Mouse (Mus musculus): ENCODE results near the gene Smok3a. TPM values are rescaled to one million over a fixed set of nuclear protein-coding genes. Genes with fewer than 3 reads are reported as not detected.
"Not testable (repeated sequence)": the region's sequence is repeated elsewhere in the genome, so short reads cannot be mapped to it uniquely, and the experiment has no call there.

Smok3a gene
- not detected in 2 replicates for polyA plus RNA-seq (2014; fragmentation: Nextera tagmentation; extraction: Ambion mirVana)

- H3K4me3 ChIP-seq (ENCODE audit: low read depth, low read length); H3K27ac ChIP-seq (replicated peaks; ENCODE audit: low read depth, low read length); H3K27me3 ChIP-seq (ENCODE audit: control insufficient read depth, insufficient read depth, low read length); H3K36me3 ChIP-seq (ENCODE audit: control insufficient read depth, insufficient read depth, low read length); H3K9ac ChIP-seq (ENCODE audit: low read length); H3K9me3 ChIP-seq (ENCODE audit: control insufficient read depth, low read length); H3K4me2 ChIP-seq (ENCODE audit: low read depth, severe bottlenecking); H3K4me1 ChIP-seq (ENCODE audit: control insufficient read depth, insufficient read depth, low read length); DNase-seq (ENCODE audit: low spot score); ATAC-seq (ENCODE audit: insufficient number of reproducible peaks, low FRiP score, low TSS enrichment, low read depth): not testable (repeated sequence)
- WGBS: 95% methylated on average over 3 of the region's 7 CpGs
These were observed at the start of gene Smok3a, which contains the start of gene Smok3b for GRCm38 (mm10) chr5:138020961-138021479. Gene Smok3a, plus strand, starts transcription at chr5:138021261. Gene Smok3b, plus strand, starts transcription at chr5:138021429.

- H3K4me1 ChIP-seq (ENCODE audit: control insufficient read depth, insufficient read depth, low read length): no peaks in the 10 kb centered on the region
- no peak for ATAC-seq (ENCODE audit: insufficient number of reproducible peaks, low FRiP score, low TSS enrichment, low read depth)
- H3K9ac ChIP-seq (ENCODE audit: low read length): no peak overlapping the region
- H3K4me2 ChIP-seq (ENCODE audit: low read depth, severe bottlenecking): no peak overlapping the region
- no peaks in the 10 kb centered on the region for H3K9me3 ChIP-seq (ENCODE audit: control insufficient read depth, low read length)
- H3K27me3 ChIP-seq (ENCODE audit: control insufficient read depth, insufficient read depth, low read length): no peaks in the 10 kb centered on the region
- no peak for DNase-seq (ENCODE audit: low spot score)
- H3K27ac ChIP-seq (replicated peaks; ENCODE audit: low read depth, low read length): no peak overlapping the region
- 70% methylated on average over 2 of the region's 2 CpGs for WGBS
- no peaks in the 10 kb centered on the region for H3K36me3 ChIP-seq (ENCODE audit: control insufficient read depth, insufficient read depth, low read length)
- H3K4me3 ChIP-seq (ENCODE audit: low read depth, low read length): no peak overlapping the region
These were observed 47.9 kb upstream of the Smok3a start for GRCm38 (mm10) chr5:137973161-137973560.

GRCm38 (mm10) chr5:137973738-137974137, 47.3 kb upstream of the Smok3a start:
- Histone ChIP-seq H3K4me3 (ENCODE audit: low read depth, low read length) (no peak overlapping the region), H3K4me1 (ENCODE audit: control insufficient read depth, insufficient read depth, low read length) (no peaks in the 10 kb centered on the region), H3K36me3 (ENCODE audit: control insufficient read depth, insufficient read depth, low read length) (no peaks in the 10 kb centered on the region), H3K9ac (ENCODE audit: low read length) (no peak overlapping the region), H3K27ac (replicated peaks; ENCODE audit: low read depth, low read length) (no peak overlapping the region), H3K4me2 (ENCODE audit: low read depth, severe bottlenecking) (no peak overlapping the region), H3K27me3 (ENCODE audit: control insufficient read depth, insufficient read depth, low read length) (no peaks in the 10 kb centered on the region), H3K9me3 (ENCODE audit: control insufficient read depth, low read length) (no peaks in the 10 kb centered on the region)
- whole genome bisulfite sequencing: 68% methylated on average over 3 of the region's 3 CpGs
- no peak for ATAC-seq (ENCODE audit: insufficient number of reproducible peaks, low FRiP score, low TSS enrichment, low read depth)
- no peak for DNase-seq (ENCODE audit: low spot score)

- DNase-seq (ENCODE audit: low spot score): no peak
- no peaks in the 10 kb centered on the region for H3K27me3 ChIP-seq (ENCODE audit: control insufficient read depth, insufficient read depth, low read length)
- no peak overlapping the region for H3K27ac ChIP-seq (replicated peaks; ENCODE audit: low read depth, low read length)
- H3K4me2 ChIP-seq (ENCODE audit: low read depth, severe bottlenecking): no peak overlapping the region
- H3K9me3 ChIP-seq (ENCODE audit: control insufficient read depth, low read length): no peaks in the 10 kb centered on the region
- H3K36me3 ChIP-seq (ENCODE audit: control insufficient read depth, insufficient read depth, low read length): no peaks in the 10 kb centered on the region
- no peaks in the 10 kb centered on the region for H3K4me1 ChIP-seq (ENCODE audit: control insufficient read depth, insufficient read depth, low read length)
- no peak for ATAC-seq (ENCODE audit: insufficient number of reproducible peaks, low FRiP score, low TSS enrichment, low read depth)
- 65% methylated on average over 3 of the region's 3 CpGs for WGBS
- no peak overlapping the region for H3K4me3 ChIP-seq (ENCODE audit: low read depth, low read length)
- H3K9ac ChIP-seq (ENCODE audit: low read length): no peak overlapping the region
These were observed 46.3 kb upstream of the Smok3a start for GRCm38 (mm10) chr5:137974724-137975123.

GRCm38 (mm10) chr5:137975434-137975833, 45.6 kb upstream of the Smok3a start:
- no peak overlapping the region for H3K4me3 ChIP-seq (ENCODE audit: low read depth, low read length)
- 62% methylated on average over 1 of the region's 1 CpGs for WGBS
- DNase-seq (ENCODE audit: low spot score): no peak
- no peak for ATAC-seq (ENCODE audit: insufficient number of reproducible peaks, low FRiP score, low TSS enrichment, low read depth)
- no peaks in the 10 kb centered on the region for H3K4me1 ChIP-seq (ENCODE audit: control insufficient read depth, insufficient read depth, low read length)
- H3K27ac ChIP-seq (replicated peaks; ENCODE audit: low read depth, low read length): no peak overlapping the region
- no peak overlapping the region for H3K9ac ChIP-seq (ENCODE audit: low read length)
- H3K9me3 ChIP-seq (ENCODE audit: control insufficient read depth, low read length): no peaks in the 10 kb centered on the region
- no peaks in the 10 kb centered on the region for H3K36me3 ChIP-seq (ENCODE audit: control insufficient read depth, insufficient read depth, low read length)
- H3K27me3 ChIP-seq (ENCODE audit: control insufficient read depth, insufficient read depth, low read length): no peaks in the 10 kb centered on the region
- H3K4me2 ChIP-seq (ENCODE audit: low read depth, severe bottlenecking): no peak overlapping the region

GRCm38 (mm10) chr5:137977291-137977690, 43.8 kb upstream of the Smok3a start:
- no peaks in the 10 kb centered on the region for H3K36me3 ChIP-seq (ENCODE audit: control insufficient read depth, insufficient read depth, low read length)
- ATAC-seq (ENCODE audit: insufficient number of reproducible peaks, low FRiP score, low TSS enrichment, low read depth): no peak
- no peaks in the 10 kb centered on the region for H3K27me3 ChIP-seq (ENCODE audit: control insufficient read depth, insufficient read depth, low read length)
- H3K9me3 ChIP-seq (ENCODE audit: control insufficient read depth, low read length): no peaks in the 10 kb centered on the region
- no peak overlapping the region for H3K9ac ChIP-seq (ENCODE audit: low read length)
- H3K4me2 ChIP-seq (ENCODE audit: low read depth, severe bottlenecking): no peak overlapping the region
- WGBS: 38% methylated on average over 1 of the region's 1 CpGs
- DNase-seq (ENCODE audit: low spot score): no peak
- no peak overlapping the region for H3K27ac ChIP-seq (replicated peaks; ENCODE audit: low read depth, low read length)
- no peaks in the 10 kb centered on the region for H3K4me1 ChIP-seq (ENCODE audit: control insufficient read depth, insufficient read depth, low read length)
- H3K4me3 ChIP-seq (ENCODE audit: low read depth, low read length): no peak overlapping the region

GRCm38 (mm10) chr5:137979081-137979480, 42.0 kb upstream of the Smok3a start:
- H3K27me3 ChIP-seq (ENCODE audit: control insufficient read depth, insufficient read depth, low read length): no peaks in the 10 kb centered on the region
- H3K9me3 ChIP-seq (ENCODE audit: control insufficient read depth, low read length): no peaks in the 10 kb centered on the region
- H3K4me2 ChIP-seq (ENCODE audit: low read depth, severe bottlenecking): no peak overlapping the region
- ATAC-seq (ENCODE audit: insufficient number of reproducible peaks, low FRiP score, low TSS enrichment, low read depth): no peak
- H3K36me3 ChIP-seq (ENCODE audit: control insufficient read depth, insufficient read depth, low read length): no peaks in the 10 kb centered on the region
- no peak for DNase-seq (ENCODE audit: low spot score)
- H3K4me1 ChIP-seq (ENCODE audit: control insufficient read depth, insufficient read depth, low read length): no peaks in the 10 kb centered on the region
- 93% methylated on average over 2 of the region's 2 CpGs for WGBS
- H3K9ac ChIP-seq (ENCODE audit: low read length): no peak overlapping the region
- no peak overlapping the region for H3K27ac ChIP-seq (replicated peaks; ENCODE audit: low read depth, low read length)
- H3K4me3 ChIP-seq (ENCODE audit: low read depth, low read length): no peak overlapping the region

GRCm38 (mm10) chr5:137981300-137981699, 39.8 kb upstream of the Smok3a start, which contains the start of gene Azgp1:
Gene Azgp1, plus strand, starts transcription at chr5:137981520.
- 77% methylated on average over 4 of the region's 4 CpGs for WGBS
- Histone ChIP-seq H3K4me3 (ENCODE audit: low read depth, low read length) (no peak within 1 kb of the TSS), H3K4me1 (ENCODE audit: control insufficient read depth, insufficient read depth, low read length) (no peaks in the 10 kb centered on the region), H3K4me2 (ENCODE audit: low read depth, severe bottlenecking) (no peak within 1 kb of the TSS), H3K36me3 (ENCODE audit: control insufficient read depth, insufficient read depth, low read length) (no peaks in the 10 kb centered on the region), H3K27ac (replicated peaks; ENCODE audit: low read depth, low read length) (no peak within 1 kb of the TSS), H3K9ac (ENCODE audit: low read length) (no peak within 1 kb of the TSS), H3K27me3 (ENCODE audit: control insufficient read depth, insufficient read depth, low read length) (no peaks in the 10 kb centered on the region), H3K9me3 (ENCODE audit: control insufficient read depth, low read length) (no peaks in the 10 kb centered on the region)
- DNase-seq (ENCODE audit: low spot score) (no peak), ATAC-seq (ENCODE audit: insufficient number of reproducible peaks, low FRiP score, low TSS enrichment, low read depth) (no peak)

GRCm38 (mm10) chr5:137986351-137986750, 34.7 kb upstream of the Smok3a start:
- 86% methylated on average over 1 of the region's 1 CpGs for WGBS
- Histone ChIP-seq H3K9me3 (ENCODE audit: control insufficient read depth, low read length) (no peaks in the 10 kb centered on the region), H3K36me3 (ENCODE audit: control insufficient read depth, insufficient read depth, low read length) (no peaks in the 10 kb centered on the region), H3K4me3 (ENCODE audit: low read depth, low read length) (no peak overlapping the region), H3K4me2 (ENCODE audit: low read depth, severe bottlenecking) (no peak overlapping the region), H3K4me1 (ENCODE audit: control insufficient read depth, insufficient read depth, low read length) (no peaks in the 10 kb centered on the region), H3K27me3 (ENCODE audit: control insufficient read depth, insufficient read depth, low read length) (no peaks in the 10 kb centered on the region), H3K9ac (ENCODE audit: low read length) (no peak overlapping the region), H3K27ac (replicated peaks; ENCODE audit: low read depth, low read length) (no peak overlapping the region)
- no peak for DNase-seq (ENCODE audit: low spot score)
- ATAC-seq (ENCODE audit: insufficient number of reproducible peaks, low FRiP score, low TSS enrichment, low read depth): no peak

Measured in limb, embryonic 11.5 days (tissue).